Comparison of ENCODE assay signal across 8 mouse cellular contexts in genomic region chr12:99836404-99837131, GRCm38 (mm10). TPM values are rescaled to one million over a fixed set of nuclear protein-coding genes. Genes with fewer than 3 reads are reported as not detected.
DNase-seq lines count a peak whose midpoint lies in the region; ATAC-seq lines count a peak whose summit lies in the region.

No protein-coding gene starts in this region.

- peak; percentile 9 to 11 for DNase-seq in heart, adult 9 months (ENCODE audit: low spot score in 2 of 2)
- no peak for DNase-seq in heart, postnatal 25 days (ENCODE audit: low spot score)
- DNase-seq in cerebellum, adult 8-10 months = peak; percentile 28
- peak; percentile 27 to 36 for DNase-seq in frontal cortex, postnatal 10 days (ENCODE audit: low spot score in 2 of 2)
- peak; percentile 62 for DNase-seq in kidney, postnatal 14 days
- DNase-seq in mesoderm, embryonic 11.5 days (ENCODE audit: low read depth, low spot score) = peak; percentile 94
- DNase-seq in right cerebral cortex, postnatal 4 days = peak; percentile 64

- no peak for ATAC-seq in megakaryocyte, adult 5-6 weeks (ENCODE audit: poor library complexity, severe bottlenecking)

- intact Hi-C loops in heart, postnatal 25 days (cut with DNase I) = loop anchor here (10.0 kb wide), 2 partner anchors 282 to 442 kb away; no protein-coding TSS in a partner anchor

RNA-seq across cellular contexts. Expression of gene Efcab11, which starts 47.7 kb away (rescaled TPM):
- total RNA-seq in heart, postnatal 25 days (2021) = under 1 TPM in 1 of 2 experiments, not detected in 1; 0.20 TPM
- 5.4 and 7.0 TPM in 2 replicates for total RNA-seq in megakaryocyte, adult 5-6 weeks (2015)
- 12.8 and 17.3 TPM in 2 replicates for total RNA-seq in megakaryocyte, adult 5-6 weeks (2017)

RNA-seq across cellular contexts. Expression of gene Tdp1, which starts 47.7 kb away (rescaled TPM):
- 10 to 100 TPM in 1 of 2 experiments, 1 to 10 TPM in 1; 8.8 to 10.1 TPM for total RNA-seq in heart, postnatal 25 days (2021)
- 25.6 and 30.3 TPM in 2 replicates for total RNA-seq in megakaryocyte, adult 5-6 weeks (2015)
- total RNA-seq in megakaryocyte, adult 5-6 weeks (2017) = 11.9 and 13.5 TPM in 2 replicates

Comparison
In these comparisons a context has a peak if more than half of its experiments do, and no peak if none do; other contexts are left out.
1. RNA of gene Efcab11, which starts 47.7 kb away (total RNA-seq): 5.4 to 17.3 TPM in megakaryocyte, adult 5-6 weeks; 0.20 TPM in heart, postnatal 25 days; every median in the first group is over 4 times any median in the second.